Mouse (Mus musculus) stomach, postnatal 0 days (tissue): Measurements from ENCODE around the gene Rras2. TPM values are rescaled to one million over a fixed set of nuclear protein-coding genes. Genes with fewer than 3 reads are reported as not detected.

ENCODE experiments used
- ATAC-seq: fragments of 200-750 bp; cut with Nextera tagmentation; 2 replicates; pipeline ENCODE4 v1.8.0; 2017; ENCODE audit not compliant: low FRiP score, low TSS enrichment
- DNase-seq: peaks from one replicate; pipeline ENCODE4 v3.0.0-alpha.2; 2016; ENCODE audit warnings: low spot score
- H3K27ac ChIP-seq: fragments of 300-500 bp; sonication (generic); replicated peaks from 2 replicates; pipeline ENCODE4 v1.5.1; 2014; ENCODE audit warnings: mild to moderate bottlenecking, control low read depth
- H3K27me3 ChIP-seq: fragments of 300-500 bp; sonication (generic); 2 replicates; pipeline ENCODE4 v1.6.1; 2014; ENCODE audit warnings: low read length; ENCODE audit not compliant: control insufficient read depth, insufficient read depth
- H3K36me3 ChIP-seq: fragments of 300-500 bp; sonication (generic); 2 replicates; pipeline ENCODE4 v1.6.1; 2014; ENCODE audit warnings: low read length, mixed read lengths; ENCODE audit not compliant: control insufficient read depth, insufficient read depth
- H3K4me1 ChIP-seq: fragments of 300-500 bp; sonication (generic); replicated peaks from 2 replicates; pipeline ENCODE4 v1.6.1; 2014; ENCODE audit warnings: antibody characterized with exemption; ENCODE audit not compliant: control insufficient read depth, insufficient read depth
- H3K4me2 ChIP-seq: fragments of 300-500 bp; sonication (generic); replicated peaks from 2 replicates; pipeline ENCODE4 v1.6.1; 2014; ENCODE audit warnings: low read depth, mild to moderate bottlenecking, control low read depth, moderate library complexity
- H3K4me3 ChIP-seq: fragments of 300-500 bp; sonication (generic); 2 replicates; pipeline ENCODE4 v1.5.1; 2014; ENCODE audit warnings: low read depth, low read length, control low read depth
- H3K9ac ChIP-seq: fragments of 300-500 bp; sonication (generic); 2 replicates; pipeline ENCODE4 v1.6.1; 2014; ENCODE audit warnings: mild to moderate bottlenecking, low read length, control low read depth, mixed read lengths
- H3K9me3 ChIP-seq: fragments of 300-500 bp; sonication (generic); 2 replicates; pipeline ENCODE4 v1.6.1; 2016; ENCODE audit warnings: low read length; ENCODE audit not compliant: control insufficient read depth
- CTCF ChIP-seq: IDR thresholded peaks from 2 replicates; pipeline ENCODE4 v1.5.1; 2016; ENCODE audit warnings: antibody characterized with exemption, low read depth, mild to moderate bottlenecking, moderate library complexity
- EP300 ChIP-seq: optimal IDR thresholded peaks from 2 replicates; pipeline ENCODE3; 2016; ENCODE audit warnings: antibody characterized with exemption
- WGBS: fragments of 180-500 bp; shearing (Covaris S2); extraction: QIAGEN DNeasy Blood & Tissue Kit; methylation state at CpG from one replicate; pipeline ENCODE4 v1.1.7; 2014; 5-methylcytosine and 5-hydroxymethylcytosine counted together
- polyA plus RNA-seq: library from polyadenylated mRNA; unstranded; fragments of >200 nt; fragmentation: Nextera tagmentation; extraction: Ambion mirVana; gene quantifications from 2 replicates; pipeline ENCODE4 v1.2.1, GENCODE M21; 2015

Gene Rras2
- 26.2 and 26.4 TPM in 2 replicates for polyA plus RNA-seq

DNA sequence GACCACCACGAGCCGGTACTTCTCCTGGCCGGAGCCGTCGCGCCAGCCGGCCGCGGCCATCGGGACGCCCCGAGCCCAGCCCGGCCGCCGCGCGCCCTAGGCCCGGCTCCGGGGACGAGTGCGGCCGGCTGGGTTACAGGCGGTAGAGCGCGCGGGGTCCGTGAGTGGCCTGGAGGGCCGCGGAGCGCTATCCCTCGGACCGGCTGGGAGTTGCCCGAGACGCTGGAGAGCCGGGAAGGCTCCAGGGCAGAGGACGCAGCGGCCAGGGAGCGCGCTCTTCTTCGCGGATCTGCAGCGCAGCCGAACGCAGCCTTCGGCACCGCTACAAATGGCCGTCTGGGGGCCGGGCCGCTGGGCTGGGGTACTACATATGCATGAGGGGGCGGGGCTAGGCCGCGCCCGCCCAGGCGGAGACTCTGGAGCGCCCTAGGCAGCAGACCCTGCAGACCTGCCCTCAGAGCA is at the start of gene Rras2:
Rras2 (minus strand) TSS at position 338 of the 462 bp plus-strand sequence.
- no peaks in the 10 kb centered on the region for H3K4me1 ChIP-seq
- H3K9ac ChIP-seq, result peak within 1 kb of the TSS; percentile 90

DNA sequence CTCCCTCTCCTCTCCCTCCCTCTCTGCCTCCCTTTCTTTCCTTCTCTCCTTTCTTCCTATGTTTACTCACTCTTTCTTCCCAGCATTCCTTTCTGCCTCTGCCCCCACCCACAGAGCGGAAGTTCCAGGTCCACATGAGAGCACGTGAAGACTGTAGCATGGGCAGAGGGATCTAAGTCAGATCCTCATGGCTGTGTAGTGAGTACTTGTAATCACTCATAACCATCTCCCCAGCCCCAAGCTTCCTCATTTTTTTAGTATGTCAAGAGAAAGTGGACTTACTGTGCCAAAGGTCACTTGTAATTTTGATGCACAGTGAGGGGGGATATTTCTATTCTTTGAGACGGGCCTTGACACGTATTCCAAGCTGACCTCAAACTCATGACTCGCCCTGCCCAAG is 45.4 kb upstream of the Rras2 start:
- no peaks in the 10 kb centered on the region for H3K36me3 ChIP-seq
- H3K4me3 ChIP-seq, result no peak overlapping the region
- TF ChIP-seq CTCF (no peak), EP300 (no peak)
- H3K9me3 ChIP-seq, result no peaks in the 10 kb centered on the region
- 66% methylated on average over 5 of the region's 5 CpGs for WGBS
- no peak for ATAC-seq
- no peak overlapping the region for H3K9ac ChIP-seq
- H3K27me3 ChIP-seq, result no peaks in the 10 kb centered on the region
- no peak overlapping the region for H3K4me2 ChIP-seq
- DNase-seq, result no peak
- no peak overlapping the region for H3K27ac ChIP-seq
- no peaks in the 10 kb centered on the region for H3K4me1 ChIP-seq

More for the DNA sequence above, at the start of gene Rras2:
- H3K36me3 ChIP-seq, result no peaks in the 10 kb centered on the region
- peak within 1 kb of the TSS; percentile 94 for H3K27ac ChIP-seq
- peak within 1 kb of the TSS; percentile 86 for H3K4me3 ChIP-seq
- 1% methylated on average over 38 of the region's 55 CpGs for WGBS
- TF ChIP-seq EP300 (no peak), CTCF (peak; percentile 36; the same call in 1 of the 2 replicates)
- no peaks in the 10 kb centered on the region for H3K27me3 ChIP-seq
- H3K9me3 ChIP-seq, result no peaks in the 10 kb centered on the region
- DNase-seq (peak; percentile 88), ATAC-seq (peak; percentile 95)
- peak within 1 kb of the TSS; percentile 86 for H3K4me2 ChIP-seq

DNA sequence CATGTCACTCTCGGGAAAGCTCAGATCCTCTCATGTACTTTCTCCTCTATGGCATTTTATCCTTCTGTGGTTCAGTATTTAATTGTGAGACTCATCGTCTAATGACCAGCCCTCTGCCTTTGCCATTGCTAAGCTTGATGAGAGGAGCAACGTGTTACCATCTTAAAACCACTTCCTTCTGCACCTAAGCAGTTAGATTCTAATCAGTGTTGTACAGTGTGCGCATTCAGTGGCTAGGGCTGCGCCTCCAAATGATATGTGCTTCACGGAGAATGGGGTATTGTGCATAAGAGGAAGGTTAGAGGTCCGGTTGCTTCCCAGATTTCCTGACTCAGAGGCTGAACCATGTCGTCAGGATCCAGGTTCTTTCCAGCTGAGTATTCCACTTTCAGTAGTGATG is 43.5 kb upstream of the Rras2 start:
- H3K4me3 ChIP-seq, result no peak overlapping the region
- H3K36me3 ChIP-seq, result no peaks in the 10 kb centered on the region
- H3K27me3 ChIP-seq, result no peaks in the 10 kb centered on the region
- no peak overlapping the region for H3K27ac ChIP-seq
- H3K4me2 ChIP-seq, result no peak overlapping the region
- WGBS, result 74% methylated on average over 8 of the region's 8 CpGs
- H3K9me3 ChIP-seq, result no peaks in the 10 kb centered on the region
- H3K4me1 ChIP-seq, result no peaks in the 10 kb centered on the region
- TF ChIP-seq CTCF (no peak), EP300 (no peak)
- H3K9ac ChIP-seq, result no peak overlapping the region
- ATAC-seq, result no peak
- no peak for DNase-seq

DNA sequence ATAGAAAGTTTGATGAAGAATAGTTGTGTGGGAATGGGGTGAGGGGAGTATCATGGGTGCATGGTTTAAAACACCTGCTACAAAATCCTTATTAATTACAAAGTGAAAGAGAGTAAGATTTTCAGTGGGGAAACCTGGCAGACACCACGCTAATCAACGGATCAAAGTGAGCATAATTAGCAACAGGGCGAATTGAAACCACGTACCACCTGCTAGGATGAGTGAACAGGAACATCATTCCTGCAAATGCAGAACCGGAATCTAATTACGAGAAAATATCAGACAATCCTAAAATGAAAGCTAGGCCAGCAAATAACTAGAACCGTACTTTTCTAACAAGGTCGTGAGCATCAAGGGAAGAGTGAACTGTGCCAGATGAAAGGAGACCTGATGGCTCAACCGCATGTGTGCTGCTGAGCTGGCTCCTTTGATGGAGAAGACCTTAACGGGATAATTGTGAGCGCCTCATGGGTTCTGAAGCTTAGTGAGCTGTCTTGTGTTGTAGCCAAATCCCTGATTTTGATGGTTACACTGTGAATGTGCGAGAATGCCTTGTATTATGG is 40.2 kb upstream of the Rras2 start:
- no peak for DNase-seq
- Histone ChIP-seq H3K4me2 (no peak overlapping the region), H3K36me3 (no peaks in the 10 kb centered on the region), H3K27me3 (no peaks in the 10 kb centered on the region), H3K27ac (no peak overlapping the region), H3K9me3 (no peaks in the 10 kb centered on the region), H3K4me3 (no peak overlapping the region), H3K4me1 (no peaks in the 10 kb centered on the region), H3K9ac (no peak overlapping the region)
- ATAC-seq, result no peak
- 88% methylated on average over 12 of the region's 12 CpGs for WGBS
- TF ChIP-seq CTCF, result no peak
- TF ChIP-seq EP300, result no peak

DNA sequence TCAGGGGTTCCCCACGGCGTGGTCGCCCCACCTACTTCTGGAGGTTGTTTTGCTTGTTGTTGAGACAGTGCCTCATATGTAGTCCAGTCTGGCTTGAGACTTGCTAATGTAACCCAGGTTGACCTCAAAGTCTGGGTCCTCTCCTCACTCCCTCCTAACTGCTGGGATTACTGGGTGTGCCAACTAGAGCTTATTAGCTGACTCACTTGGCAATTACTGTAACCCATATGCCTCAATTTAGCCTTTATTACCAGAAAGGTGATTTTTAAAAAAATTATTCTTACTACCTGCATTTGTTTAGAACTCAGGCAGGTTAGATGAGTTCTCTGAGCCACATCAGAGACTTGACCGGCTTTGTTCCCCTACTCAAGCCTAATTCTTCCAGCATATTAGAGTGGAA is 38.8 kb upstream of the Rras2 start:
- no peak for TF ChIP-seq CTCF
- no peak for TF ChIP-seq EP300
- Histone ChIP-seq H3K9ac (no peak overlapping the region), H3K27ac (no peak overlapping the region), H3K27me3 (no peaks in the 10 kb centered on the region), H3K36me3 (no peaks in the 10 kb centered on the region), H3K4me3 (no peak overlapping the region), H3K4me1 (no peaks in the 10 kb centered on the region), H3K9me3 (no peaks in the 10 kb centered on the region), H3K4me2 (no peak overlapping the region)
- 91% methylated on average over 4 of the region's 4 CpGs for WGBS
- ATAC-seq, result no peak
- no peak for DNase-seq

DNA sequence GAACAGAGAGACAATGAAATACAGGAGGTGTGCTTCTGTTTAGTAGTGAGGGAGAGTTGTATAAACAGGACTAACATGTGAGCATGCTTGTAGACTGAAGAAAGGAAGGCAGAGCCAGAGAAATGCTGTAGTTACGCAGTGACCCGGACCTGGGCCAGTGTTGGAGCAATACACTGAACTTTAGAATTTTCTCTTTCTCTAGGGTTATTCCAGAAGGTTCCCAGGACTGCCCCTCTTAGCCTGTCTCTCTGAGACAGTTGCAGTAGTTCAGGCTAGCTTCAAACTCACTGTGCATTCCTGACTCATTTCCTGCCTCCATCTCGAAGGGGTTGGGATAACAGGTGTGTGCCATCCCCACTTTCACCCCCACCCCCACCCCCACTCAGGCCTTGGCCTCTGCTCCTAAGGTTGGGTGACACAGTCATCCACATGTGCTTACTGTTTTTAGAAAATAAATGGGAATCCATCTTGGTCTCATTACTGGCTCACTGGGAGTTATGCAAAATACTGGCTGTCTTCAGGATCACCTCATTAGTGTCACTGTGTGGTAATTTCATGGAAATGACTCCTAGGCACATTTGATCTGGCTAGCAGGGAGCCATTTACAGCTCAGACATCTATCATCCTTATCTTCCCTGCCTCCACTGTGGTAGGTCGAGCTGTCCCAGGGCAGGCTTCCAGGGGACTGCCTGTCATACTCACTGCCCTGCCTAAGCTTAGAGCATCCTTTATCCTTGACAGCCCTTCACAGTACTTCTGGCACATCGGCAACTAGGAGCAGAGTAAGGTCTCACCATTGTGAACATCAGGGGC is 37.7 kb upstream of the Rras2 start:
- Histone ChIP-seq H3K4me3 (no peak overlapping the region), H3K9me3 (no peaks in the 10 kb centered on the region), H3K36me3 (no peaks in the 10 kb centered on the region), H3K27me3 (no peaks in the 10 kb centered on the region), H3K27ac (no peak overlapping the region), H3K4me1 (no peaks in the 10 kb centered on the region), H3K4me2 (no peak overlapping the region), H3K9ac (no peak overlapping the region)
- TF ChIP-seq CTCF (no peak), EP300 (no peak)
- WGBS, result 46% methylated on average over 5 of the region's 5 CpGs
- DNase-seq (no peak), ATAC-seq (no peak)
